Mouse (Mus musculus) liver, embryonic 14.5 days (tissue): ENCODE results near the gene Olfr1192-ps1.
"Not testable (repeated sequence)": the region's sequence is repeated elsewhere in the genome, so short reads cannot be mapped to it uniquely, and the experiment has no call there.

Source experiments
- CTCF ChIP-seq: IDR thresholded peaks from 2 replicates; pipeline ENCODE4 v1.5.1; 2016; ENCODE audit warnings: antibody characterized with exemption, low read depth, control low read depth
- EP300 ChIP-seq: IDR thresholded peaks from 2 replicates; pipeline ENCODE4 v1.6.1; 2016; ENCODE audit warnings: antibody characterized with exemption, low read depth

- not testable (repeated sequence) for TF ChIP-seq EP300, CTCF
Measured at GRCm38 (mm10) chr2:88675328-88675727, 27.0 kb downstream of the Olfr1192-ps1 start, which contains the start of gene Olfr1193.
